Mouse (Mus musculus): Measurements from ENCODE around the gene Gm20683. TPM values are rescaled to one million over a fixed set of nuclear protein-coding genes. Genes with fewer than 3 reads are reported as not detected.
A peak's percentile ranks its signal among the peaks of the same experiment; 100 is the strongest.

Gm20683 gene
- polyA plus RNA-seq, 1 experiment = 42.9 TPM

GRCm38 (mm10) chr17:25835816-25836215 lies 5.7 kb downstream of the Gm20683 start:
- Histone ChIP-seq H3K27ac (ENCODE audit: insufficient read depth, low read length) (peak overlapping the region; percentile 75), H3K4me1 (ENCODE audit: control insufficient read depth, insufficient read depth, low read length) (peaks cover 41% of the 10 kb centered on the region), H3K4me3 (replicated peaks; ENCODE audit: insufficient read depth, low read depth, low read length) (peak overlapping the region; percentile 64), H3K27me3 (ENCODE audit: control insufficient read depth, insufficient read depth, low read length) (no peaks in the 10 kb centered on the region)
- 82% methylated on average over 16 of the region's 16 CpGs for WGBS
- DNase-seq = no peak
- TF ChIP-seq POLR2A (IDR thresholded peaks at IDR 0.05; ENCODE audit: borderline replicate concordance, insufficient read depth, low read length) (no peak), CTCF (IDR thresholded peaks at IDR 0.05; ENCODE audit: borderline replicate concordance, insufficient read depth, low read depth, low read length) (no peak)

GRCm38 (mm10) chr17:25835301-25835700 lies 6.3 kb downstream of the Gm20683 start:
- DNase-seq = no peak
- 90% methylated on average over 7 of the region's 7 CpGs for WGBS
- no peaks in the 10 kb centered on the region for H3K27me3 ChIP-seq (ENCODE audit: control insufficient read depth, insufficient read depth, low read length)
- TF ChIP-seq POLR2A (IDR thresholded peaks at IDR 0.05; ENCODE audit: borderline replicate concordance, insufficient read depth, low read length) (no peak), CTCF (IDR thresholded peaks at IDR 0.05; ENCODE audit: borderline replicate concordance, insufficient read depth, low read depth, low read length) (no peak)
- H3K27ac ChIP-seq (ENCODE audit: insufficient read depth, low read length) = no peak overlapping the region
- H3K4me1 ChIP-seq (ENCODE audit: control insufficient read depth, insufficient read depth, low read length) = peaks cover 46% of the 10 kb centered on the region
- H3K4me3 ChIP-seq (replicated peaks; ENCODE audit: insufficient read depth, low read depth, low read length) = no peak overlapping the region

- no peak for TF ChIP-seq POLR2A (IDR thresholded peaks at IDR 0.05; ENCODE audit: borderline replicate concordance, insufficient read depth, low read length)
- TF ChIP-seq CTCF (IDR thresholded peaks at IDR 0.05; ENCODE audit: borderline replicate concordance, insufficient read depth, low read depth, low read length) = no peak
- H3K27me3 ChIP-seq (ENCODE audit: control insufficient read depth, insufficient read depth, low read length) = no peaks in the 10 kb centered on the region
- DNase-seq = no peak
- H3K27ac ChIP-seq (ENCODE audit: insufficient read depth, low read length) = no peak overlapping the region
- 76% methylated on average over 12 of the region's 12 CpGs for WGBS
- peaks cover 47% of the 10 kb centered on the region for H3K4me1 ChIP-seq (ENCODE audit: control insufficient read depth, insufficient read depth, low read length)
- H3K4me3 ChIP-seq (replicated peaks; ENCODE audit: insufficient read depth, low read depth, low read length) = no peak overlapping the region
These were observed 6.9 kb downstream of the Gm20683 start for GRCm38 (mm10) chr17:25834595-25835222.

GRCm38 (mm10) chr17:25833961-25834594 lies 7.5 kb downstream of the Gm20683 start:
- no peak for DNase-seq
- H3K27ac ChIP-seq (ENCODE audit: insufficient read depth, low read length) = peak overlapping the region; percentile 95; the same call in 1 of the 2 replicates
- H3K4me3 ChIP-seq (replicated peaks; ENCODE audit: insufficient read depth, low read depth, low read length) = peak overlapping the region; percentile 81
- 16% methylated on average over 6 of the region's 6 CpGs for WGBS
- no peaks in the 10 kb centered on the region for H3K27me3 ChIP-seq (ENCODE audit: control insufficient read depth, insufficient read depth, low read length)
- peaks cover 50% of the 10 kb centered on the region for H3K4me1 ChIP-seq (ENCODE audit: control insufficient read depth, insufficient read depth, low read length)
- TF ChIP-seq POLR2A (IDR thresholded peaks at IDR 0.05; ENCODE audit: borderline replicate concordance, insufficient read depth, low read length) (no peak), CTCF (IDR thresholded peaks at IDR 0.05; ENCODE audit: borderline replicate concordance, insufficient read depth, low read depth, low read length) (no peak)

GRCm38 (mm10) chr17:25833291-25833663 lies 8.3 kb downstream of the Gm20683 start, which contains the start of gene Stub1:
TSS of gene Stub1 (minus strand) at chr17:25833404.
- TF ChIP-seq POLR2A (IDR thresholded peaks at IDR 0.05; ENCODE audit: borderline replicate concordance, insufficient read depth, low read length) = no peak
- no peak for TF ChIP-seq CTCF (IDR thresholded peaks at IDR 0.05; ENCODE audit: borderline replicate concordance, insufficient read depth, low read depth, low read length)
- no peaks in the 10 kb centered on the region for H3K27me3 ChIP-seq (ENCODE audit: control insufficient read depth, insufficient read depth, low read length)
- DNase-seq = peak in 1 of 2 experiments; percentile 89
- peak within 1 kb of the TSS; percentile 81 for H3K4me3 ChIP-seq (replicated peaks; ENCODE audit: insufficient read depth, low read depth, low read length)
- under 1% methylated on average over 24 of the region's 24 CpGs for WGBS
- H3K4me1 ChIP-seq (ENCODE audit: control insufficient read depth, insufficient read depth, low read length) = peaks cover 52% of the 10 kb centered on the region
- peak within 1 kb of the TSS; percentile 95 for H3K27ac ChIP-seq (ENCODE audit: insufficient read depth, low read length)

GRCm38 (mm10) chr17:25832436-25833290 lies 8.9 kb downstream of the Gm20683 start:
- H3K27me3 ChIP-seq (ENCODE audit: control insufficient read depth, insufficient read depth, low read length) = no peaks in the 10 kb centered on the region
- peak overlapping the region; percentile 81 for H3K4me3 ChIP-seq (replicated peaks; ENCODE audit: insufficient read depth, low read depth, low read length)
- H3K27ac ChIP-seq (ENCODE audit: insufficient read depth, low read length) = peak overlapping the region; percentile 95
- TF ChIP-seq POLR2A (IDR thresholded peaks at IDR 0.05; ENCODE audit: borderline replicate concordance, insufficient read depth, low read length) (peak; percentile 70), CTCF (IDR thresholded peaks at IDR 0.05; ENCODE audit: borderline replicate concordance, insufficient read depth, low read depth, low read length) (no peak)
- H3K4me1 ChIP-seq (ENCODE audit: control insufficient read depth, insufficient read depth, low read length) = peaks cover 55% of the 10 kb centered on the region
- WGBS = under 1% methylated on average over 75 of the region's 77 CpGs
- DNase-seq = peak; percentile 99

GRCm38 (mm10) chr17:25831451-25832281 lies 9.9 kb downstream of the Gm20683 start:
- Histone ChIP-seq H3K4me3 (replicated peaks; ENCODE audit: insufficient read depth, low read depth, low read length) (peak overlapping the region; percentile 81), H3K27ac (ENCODE audit: insufficient read depth, low read length) (no peak overlapping the region), H3K27me3 (ENCODE audit: control insufficient read depth, insufficient read depth, low read length) (no peaks in the 10 kb centered on the region), H3K4me1 (ENCODE audit: control insufficient read depth, insufficient read depth, low read length) (peaks cover 50% of the 10 kb centered on the region)
- 37% methylated on average over 21 of the region's 21 CpGs for WGBS
- TF ChIP-seq POLR2A (IDR thresholded peaks at IDR 0.05; ENCODE audit: borderline replicate concordance, insufficient read depth, low read length) = no peak
- TF ChIP-seq CTCF (IDR thresholded peaks at IDR 0.05; ENCODE audit: borderline replicate concordance, insufficient read depth, low read depth, low read length) = no peak
- peak; percentile 59 to 64 for DNase-seq

Data from cerebellum, adult 2 months (tissue).